In the genomic region with DNA sequence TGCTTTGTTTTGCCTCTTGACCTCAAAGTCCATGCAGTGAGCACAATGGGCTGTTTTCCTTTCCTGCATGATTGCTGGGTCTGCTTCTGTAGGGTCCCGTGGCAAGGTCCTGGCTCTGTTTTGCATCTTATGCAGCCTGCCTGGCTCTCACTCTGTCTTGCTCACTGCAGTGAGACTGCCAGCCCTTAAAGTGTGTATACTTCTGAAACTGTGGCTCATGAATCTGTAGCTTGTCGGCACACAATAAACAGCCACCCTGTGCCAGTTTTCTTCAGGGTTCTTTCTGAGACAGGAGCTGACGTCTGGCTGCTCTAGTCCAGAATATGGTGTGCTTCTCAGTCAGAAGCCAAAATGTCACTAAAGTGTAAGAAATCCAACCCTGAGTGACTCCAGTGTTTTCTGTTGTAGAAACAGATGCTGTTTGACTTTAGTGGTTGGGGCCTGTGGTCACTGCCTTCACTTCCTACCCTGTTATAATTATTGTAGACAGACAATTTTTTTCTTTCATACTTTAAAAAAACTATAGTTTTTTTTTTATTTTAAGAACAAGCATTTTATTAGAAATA, we compare ENCODE assay signal across 21 mouse cellular contexts. TPM values are rescaled to one million over a fixed set of nuclear protein-coding genes. Genes with fewer than 3 reads are reported as not detected.
DNase-seq lines count a peak whose midpoint lies in the region; ATAC-seq and TF ChIP-seq lines count a peak whose summit lies in the region.
"Had no signal": no experiment of that assay in that cellular context is flagged by ENCODE, and none has a peak within 500 bp of the region (broad histone marks: within the 10 kb centered on the region; RNA-seq: fewer than 3 reads in every experiment).

No protein-coding gene starts in this region.

- H3K27me3 ChIP-seq in lung, embryonic 16.5 days (ENCODE audit: control insufficient read depth, insufficient read depth, low read depth, low read length), result no peaks in the 10 kb centered on the region

- peaks cover 12% of the 10 kb centered on the region for H3K36me3 ChIP-seq in lung, embryonic 16.5 days (ENCODE audit: control insufficient read depth, insufficient read depth, low read length)
- H3K36me3 ChIP-seq: embryonic facial prominence, embryonic 10.5 days had no signal

- no peak overlapping the region for H3K4me3 ChIP-seq in gastrocnemius, adult 2 months
- H3K4me3 ChIP-seq in lung, embryonic 16.5 days (ENCODE audit: low read length), result no peak overlapping the region
- H3K4me3 ChIP-seq: embryonic facial prominence, embryonic 10.5 days had no signal

- DNase-seq in gastrocnemius, adult 2 months, result no peak
- no peak for DNase-seq in gastrocnemius, postnatal 10 days
- no peak for DNase-seq in lung, postnatal 36 days
- no peak for DNase-seq in thymus, adult 18-20 months
- no peak for DNase-seq in frontal cortex, postnatal 14 days (ENCODE audit: low spot score in 2 of 2)
- DNase-seq: adrenal gland, adult 8-10 months; cerebellum, adult 18-20 months; cerebellum, postnatal 14 days; heart, postnatal 4 days; kidney, adult 11 months; layer of hippocampus, adult 9-11 months; liver, postnatal 0 days; right cerebral cortex, postnatal 14 days; spleen, adult 18-20 months; thymus, postnatal 14 days had no signal

- intact Hi-C loops in gastrocnemius, adult 2 months (cut with DNase I), result no loop called here

- no peak for TF ChIP-seq CTCF in gastrocnemius, adult 2 months (IDR thresholded peaks at IDR 0.05)

- H3K4me1 ChIP-seq in lung, embryonic 16.5 days (replicated peaks; ENCODE audit: control insufficient read depth, insufficient read depth, low read length), result peaks cover 3% of the 10 kb centered on the region; the same call in 1 of the 2 replicates

- ATAC-seq in lung, embryonic 16.5 days (ENCODE audit: low read depth), result peak; percentile 38
- 0 out of 2 replicates have a peak, but pooled peaks have one; percentile 39 for ATAC-seq in common myeloid progenitor, adult 5-6 weeks (replicated peaks; ENCODE audit: low read depth, poor library complexity, severe bottlenecking)
- peak; percentile 53 to 59; a peak in 2 of 4 replicates for ATAC-seq in hematopoietic stem cell, adult 5-6 weeks (replicated peaks in 1 of 2; ENCODE audit: insufficient read depth in 1 of 2, low FRiP score in 2 of 2, low TSS enrichment in 1 of 2, low read depth in 1 of 2, poor library complexity in 2 of 2, severe bottlenecking in 2 of 2)
- ATAC-seq: activated CD4-positive, CD25-positive, alpha-beta regulatory T cell, adult 4 months; liver, postnatal 0 days had no signal

- no peak overlapping the region for H3K9ac ChIP-seq in lung, embryonic 16.5 days (ENCODE audit: low read length)
- H3K9ac ChIP-seq: liver, postnatal 0 days had no signal

- peaks cover 9% of the 10 kb centered on the region for H3K9me3 ChIP-seq in lung, embryonic 16.5 days (ENCODE audit: control insufficient read depth, low read length)

- WGBS in lung, embryonic 16.5 days, result 52% methylated on average over 3 of the region's 3 CpGs

- no peak overlapping the region for H3K4me2 ChIP-seq in lung, embryonic 16.5 days (ENCODE audit: low read depth, low read length)
- H3K4me2 ChIP-seq: midbrain, embryonic 11.5 days had no signal

- H3K27ac ChIP-seq in gastrocnemius, adult 2 months, result peak overlapping the region; percentile 63
- H3K27ac ChIP-seq in lung, embryonic 16.5 days (ENCODE audit: low read length), result no peak overlapping the region
- H3K27ac ChIP-seq: embryonic facial prominence, embryonic 10.5 days had no signal

RNA-seq across cellular contexts. Expression of a gene that starts 32.1 kb away (rescaled TPM):
- 10 to 100 TPM; 46.4 to 46.9 TPM for total RNA-seq in gastrocnemius, adult 2 months (2021)
- 10 to 100 TPM; 35.5 to 36.8 TPM for total RNA-seq in gastrocnemius, postnatal 10 days (2021)
- 38.9 and 41.5 TPM in 2 replicates for polyA plus RNA-seq in lung, embryonic 16.5 days (2015; fragmentation: Nextera tagmentation; extraction: Ambion mirVana)
- 18.0 and 33.9 TPM in 2 replicates for total RNA-seq in common myeloid progenitor, adult 5-6 weeks (2017)
- total RNA-seq in hematopoietic stem cell, adult 5-6 weeks (2017), result 27.3 and 31.5 TPM in 2 replicates
